Mouse (Mus musculus): ENCODE results near the gene Olfr132. TPM values are rescaled to one million over a fixed set of nuclear protein-coding genes. Genes with fewer than 3 reads are reported as not detected.
"Not testable (repeated sequence)": the region's sequence is repeated elsewhere in the genome, so short reads cannot be mapped to it uniquely, and the experiment has no call there.

Olfr132 gene
- not detected for total RNA-seq (2021)
- long read RNA-seq, experiment 1, result 0 reads
- long read RNA-seq, experiment 2, result 0 reads

DNA sequence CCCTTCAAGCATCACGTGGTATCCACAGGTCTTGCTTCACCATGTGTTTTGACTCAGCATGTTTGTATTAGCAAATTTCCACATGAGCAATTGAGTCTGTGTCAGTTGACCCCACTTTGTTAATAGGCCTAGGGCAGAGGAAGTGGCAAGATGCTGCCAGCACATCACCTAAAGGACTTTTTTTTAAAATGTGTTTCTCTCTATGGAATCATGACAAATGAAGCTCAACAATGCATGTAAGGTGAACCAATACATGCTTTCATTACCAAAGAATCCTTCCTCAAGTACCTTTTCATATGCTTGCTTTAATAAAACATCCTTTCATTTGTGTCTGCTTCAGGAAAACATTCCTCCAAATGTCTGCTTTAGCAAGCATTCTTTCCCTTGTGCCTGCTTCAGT is at the start of gene Olfr132:
TSS of gene Olfr132 (minus strand) at position 101 of the 400 bp plus-strand sequence.
- DNase-seq (ENCODE audit: low spot score in 2 of 2), result no peak

DNA sequence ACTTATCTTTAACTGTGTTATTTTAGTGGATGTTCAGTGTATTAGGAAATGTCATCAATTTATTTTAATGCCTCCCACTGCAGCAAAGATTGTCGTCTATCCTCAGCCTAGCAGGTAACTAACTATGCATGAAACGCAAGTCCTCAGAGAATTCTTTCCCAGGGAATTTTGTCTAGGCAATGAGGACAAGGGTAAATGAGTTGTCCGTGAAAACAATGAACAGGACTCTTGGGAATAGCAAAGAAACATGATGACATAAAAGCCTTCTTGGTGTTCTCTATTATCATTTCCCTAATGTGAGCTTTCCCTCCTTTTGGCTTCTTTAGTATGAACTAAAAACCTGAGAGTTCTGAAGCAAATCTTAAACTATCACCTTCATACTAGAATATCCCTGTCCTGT is 36.8 kb upstream of the Olfr132 start, which contains the start of gene Olfr134:
TSS of gene Olfr134 (plus strand) at position 301 of the 400 bp plus-strand sequence.
- DNase-seq (ENCODE audit: low spot score in 2 of 2), result no peak

DNA sequence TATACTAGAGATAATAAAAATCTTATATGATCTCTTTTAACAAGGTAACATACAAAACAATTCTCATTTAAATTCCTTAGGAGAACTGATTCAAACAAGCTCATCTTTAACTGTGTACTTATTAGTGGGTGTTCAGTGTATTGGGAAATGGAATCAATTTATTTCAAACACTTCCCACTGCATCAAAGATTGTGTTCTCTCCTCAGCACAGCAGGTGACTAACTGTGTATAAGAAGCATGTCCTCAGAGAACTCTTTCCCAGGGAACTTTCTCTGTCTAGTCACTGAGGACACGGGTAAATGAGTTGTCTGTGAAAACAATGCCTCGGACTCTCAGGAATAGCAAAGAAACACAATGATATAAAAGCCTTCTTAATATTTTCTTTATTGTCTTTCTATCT is 10.7 kb upstream of the Olfr132 start, which contains the start of gene Olfr133:
TSS of gene Olfr133 (plus strand) at position 301 of the 400 bp plus-strand sequence.
- DNase-seq (ENCODE audit: low spot score in 2 of 2), result no peak

- not testable (repeated sequence) for DNase-seq (ENCODE audit: low spot score in 2 of 2)
Measured at GRCm38 (mm10) chr17:38125371-38125770, 9.0 kb downstream of the Olfr132 start.

GRCm38 (mm10) chr17:38124199-38124598 is 10.1 kb downstream of the Olfr132 start:
- DNase-seq (ENCODE audit: low spot score in 2 of 2), result not testable (repeated sequence)

GRCm38 (mm10) chr17:38088593-38088992 is 45.7 kb downstream of the Olfr132 start, which contains the start of gene Olfr131:
Olfr131 (minus strand) TSS chr17:38088693.
- no peak for DNase-seq (ENCODE audit: low spot score in 2 of 2)

GRCm38 (mm10) chr17:38082364-38082763 is 52.0 kb downstream of the Olfr132 start:
- no peak for DNase-seq (ENCODE audit: low spot score in 2 of 2)

Other genes starting within 250 kb of the Olfr132 start
- not detected for gene Olfr127, start 234.1 kb downstream of the Olfr132 start, total RNA-seq (2021)
- gene Olfr128, start 214.0 kb downstream of the Olfr132 start, total RNA-seq (2021), result not detected
- not detected for gene Olfr761, start 181.4 kb downstream of the Olfr132 start, total RNA-seq (2021)
- not detected for gene Olfr129, start 74.4 kb downstream of the Olfr132 start, total RNA-seq (2021)
- not detected for gene Olfr130, start 70.6 kb downstream of the Olfr132 start, total RNA-seq (2021)
- not detected for gene Olfr131, start 45.8 kb downstream of the Olfr132 start, total RNA-seq (2021)
- gene Olfr133, start 10.8 kb upstream of the Olfr132 start, total RNA-seq (2021), result not detected
- not detected for gene Olfr134, start 36.9 kb upstream of the Olfr132 start, total RNA-seq (2021)
- gene Olfr135, start 69.8 kb upstream of the Olfr132 start, total RNA-seq (2021), result not detected
- gene Olfr138, start 126.5 kb upstream of the Olfr132 start, total RNA-seq (2021), result not detected
- gene Olfr137, start 173.0 kb upstream of the Olfr132 start, total RNA-seq (2021), result not detected
- gene Olfr136, start 195.3 kb upstream of the Olfr132 start, total RNA-seq (2021), result not detected

Data from layer of hippocampus, postnatal 14 days (tissue).